Mouse (Mus musculus): ENCODE data around the gene Polr3c. TPM values are rescaled to one million over a fixed set of nuclear protein-coding genes. Genes with fewer than 3 reads are reported as not detected.

Gene Polr3c
- polyA plus RNA-seq, 1 experiment from 2014 or later: 32.7 TPM

DNA sequence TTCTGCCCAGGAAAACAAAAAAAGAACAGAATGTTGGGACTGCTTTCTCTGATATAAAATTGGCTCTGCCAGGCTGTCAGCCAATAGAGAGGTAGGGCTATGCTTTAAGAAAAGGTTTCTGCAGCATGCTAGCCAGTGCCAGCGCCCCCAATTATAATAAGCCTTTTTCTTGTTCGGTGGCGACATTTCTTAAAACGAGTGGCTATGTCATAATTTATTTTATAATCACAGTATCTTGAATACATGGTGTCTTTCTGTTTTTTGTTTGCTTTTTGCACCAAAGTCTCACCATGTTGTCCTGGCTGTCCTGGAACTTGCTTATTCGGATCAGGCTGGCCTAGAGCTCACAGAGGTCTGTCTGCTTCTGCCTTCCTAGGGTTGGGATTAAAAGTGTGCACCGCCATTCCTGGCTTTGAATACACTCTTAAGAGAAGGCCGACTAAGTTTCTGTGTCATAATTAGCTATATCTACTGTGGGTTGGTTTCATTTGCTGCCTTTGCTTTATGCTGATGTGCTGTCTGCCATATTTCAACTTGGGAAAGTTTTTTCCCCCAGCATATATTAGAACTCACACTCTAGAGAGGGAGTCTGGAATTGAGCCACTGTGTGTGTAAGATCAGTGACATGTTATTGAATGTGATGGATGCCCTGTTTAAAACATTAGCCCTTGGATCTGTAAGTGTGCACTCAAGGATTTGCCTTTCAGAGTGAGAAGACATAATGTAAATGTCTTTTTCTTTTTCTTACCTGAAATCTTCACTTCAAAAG lies 1.4 kb upstream of the Polr3c start:
- no peaks in the 10 kb centered on the region for H3K36me3 ChIP-seq (ENCODE audit: control insufficient read depth, insufficient read depth, low read length)
- H3K27me3 ChIP-seq (ENCODE audit: control insufficient read depth, insufficient read depth, low read length): no peaks in the 10 kb centered on the region
- H3K27ac ChIP-seq (ENCODE audit: low read depth, low read length): peak overlapping the region; percentile 78; the same call in 1 of the 2 replicates
- 51% methylated on average over 7 of the region's 7 CpGs for WGBS (ENCODE audit: insufficient replicate concordance)
- no peak for ATAC-seq (replicated peaks; ENCODE audit: insufficient number of reproducible peaks, low FRiP score, low TSS enrichment)
- peak overlapping the region; percentile 92 for H3K4me3 ChIP-seq (ENCODE audit: low read depth, low read length)
- peaks cover 25% of the 10 kb centered on the region for H3K4me1 ChIP-seq (ENCODE audit: control insufficient read depth, insufficient read depth, low read length)
- H3K4me2 ChIP-seq: peak overlapping the region; percentile 76
- H3K9me3 ChIP-seq (replicated peaks; ENCODE audit: control insufficient read depth, low read length): no peaks in the 10 kb centered on the region
- peak overlapping the region; percentile 92 for H3K9ac ChIP-seq (ENCODE audit: low read depth, low read length)

DNA sequence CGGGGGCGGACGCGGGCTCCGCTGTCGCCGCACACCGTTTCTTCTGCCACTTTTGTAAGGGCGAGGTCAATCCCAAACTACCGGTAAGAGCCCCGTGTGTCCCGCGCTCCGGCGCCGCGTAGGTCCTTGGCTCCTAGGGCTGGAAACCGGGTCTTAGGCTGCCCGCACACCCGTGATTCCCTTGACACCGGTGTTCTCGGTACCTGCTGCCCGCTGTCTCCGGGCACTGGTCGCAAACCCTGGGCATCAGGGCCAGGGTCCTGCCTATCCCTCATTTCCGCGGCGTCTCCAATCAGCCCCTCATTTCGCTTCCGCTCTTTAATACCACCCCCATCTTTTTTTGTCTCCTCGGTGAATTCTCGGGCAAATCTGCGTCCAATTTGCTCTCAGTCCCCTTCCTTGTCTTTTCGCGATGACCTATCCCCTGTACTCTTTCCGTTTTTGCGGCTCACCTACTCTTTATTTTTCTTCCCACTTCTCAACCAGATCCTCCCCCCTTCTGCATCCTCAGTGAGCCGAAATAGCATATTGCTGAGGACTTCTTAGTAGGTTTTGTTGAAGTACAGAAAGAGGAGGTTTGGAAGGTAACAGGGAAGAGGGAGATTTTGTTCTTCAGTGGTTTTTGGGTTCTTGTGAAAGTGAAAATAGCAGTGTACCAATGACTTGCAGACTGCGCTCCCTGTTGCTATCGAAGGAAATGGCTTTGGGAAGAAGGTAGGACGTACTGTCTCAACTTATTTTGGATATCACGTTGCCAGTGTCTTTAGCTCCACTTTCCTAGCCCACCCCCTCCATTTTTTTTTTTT lies 603 bp upstream of the Polr3c start:
- no peaks in the 10 kb centered on the region; the same call in 1 of the 2 replicates for H3K36me3 ChIP-seq (ENCODE audit: control insufficient read depth, insufficient read depth, low read length)
- no peak; the same call in 1 of the 2 replicates for ATAC-seq (replicated peaks; ENCODE audit: insufficient number of reproducible peaks, low FRiP score, low TSS enrichment)
- WGBS (ENCODE audit: insufficient replicate concordance): under 1% methylated on average over 42 of the region's 42 CpGs
- no peaks in the 10 kb centered on the region for H3K9me3 ChIP-seq (replicated peaks; ENCODE audit: control insufficient read depth, low read length)
- peak overlapping the region; percentile 78 for H3K27ac ChIP-seq (ENCODE audit: low read depth, low read length)
- peak overlapping the region; percentile 76 for H3K4me2 ChIP-seq
- H3K4me1 ChIP-seq (ENCODE audit: control insufficient read depth, insufficient read depth, low read length): peaks cover 25% of the 10 kb centered on the region
- no peaks in the 10 kb centered on the region for H3K27me3 ChIP-seq (ENCODE audit: control insufficient read depth, insufficient read depth, low read length)
- H3K4me3 ChIP-seq (ENCODE audit: low read depth, low read length): peak overlapping the region; percentile 92
- peak overlapping the region; percentile 92 for H3K9ac ChIP-seq (ENCODE audit: low read depth, low read length)

DNA sequence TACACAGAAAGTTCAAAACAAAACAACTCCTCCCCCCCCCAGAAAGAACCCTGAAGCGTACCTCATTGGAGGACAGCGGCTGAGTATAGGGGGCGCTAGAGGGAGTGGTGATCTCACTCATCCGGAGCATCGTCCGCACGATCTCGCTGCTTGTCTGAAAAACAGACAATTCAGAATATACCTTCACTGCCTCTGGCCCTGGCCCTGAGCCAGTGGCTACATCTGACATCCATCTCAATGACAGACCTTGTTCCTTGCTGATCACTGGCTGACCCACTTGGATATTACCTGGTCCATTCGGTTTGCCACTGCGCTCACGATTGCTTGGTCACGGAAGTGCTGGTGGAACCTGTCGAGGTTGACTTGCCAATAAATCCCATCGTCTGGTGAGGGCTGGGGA lies 8.3 kb downstream of the Polr3c start:
- H3K9ac ChIP-seq (ENCODE audit: low read depth, low read length): no peak overlapping the region
- H3K4me2 ChIP-seq: no peak overlapping the region
- no peak overlapping the region for H3K4me3 ChIP-seq (ENCODE audit: low read depth, low read length)
- no peak for ATAC-seq (replicated peaks; ENCODE audit: insufficient number of reproducible peaks, low FRiP score, low TSS enrichment)
- peaks cover 18% of the 10 kb centered on the region for H3K36me3 ChIP-seq (ENCODE audit: control insufficient read depth, insufficient read depth, low read length)
- no peak overlapping the region for H3K27ac ChIP-seq (ENCODE audit: low read depth, low read length)
- 42% methylated on average over 14 of the region's 14 CpGs for WGBS (ENCODE audit: insufficient replicate concordance)
- no peaks in the 10 kb centered on the region for H3K27me3 ChIP-seq (ENCODE audit: control insufficient read depth, insufficient read depth, low read length)
- H3K9me3 ChIP-seq (replicated peaks; ENCODE audit: control insufficient read depth, low read length): no peaks in the 10 kb centered on the region
- no peaks in the 10 kb centered on the region for H3K4me1 ChIP-seq (ENCODE audit: control insufficient read depth, insufficient read depth, low read length)

DNA sequence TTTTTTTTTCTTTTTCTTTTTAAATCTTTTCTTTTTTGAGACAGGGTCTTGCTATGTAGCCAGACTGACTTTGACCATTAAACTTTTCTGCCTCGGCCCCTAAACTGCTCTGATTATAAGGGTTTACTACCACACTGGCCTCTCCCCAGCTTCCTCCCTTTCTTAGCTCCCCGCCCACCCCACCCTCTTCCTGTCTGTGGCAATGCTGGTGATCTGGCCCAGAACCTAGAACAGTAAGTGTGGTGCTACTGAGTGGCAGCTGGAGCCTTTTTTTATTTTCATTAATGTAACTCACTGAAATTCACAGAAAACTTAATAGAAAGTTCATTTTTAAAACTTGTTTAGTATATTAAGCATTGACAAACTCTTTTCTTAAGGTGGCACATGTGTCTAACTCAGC lies 11.6 kb downstream of the Polr3c start:
- H3K36me3 ChIP-seq (ENCODE audit: control insufficient read depth, insufficient read depth, low read length): peaks cover 34% of the 10 kb centered on the region
- no peaks in the 10 kb centered on the region for H3K9me3 ChIP-seq (replicated peaks; ENCODE audit: control insufficient read depth, low read length)
- H3K4me3 ChIP-seq (ENCODE audit: low read depth, low read length): no peak overlapping the region
- H3K27ac ChIP-seq (ENCODE audit: low read depth, low read length): no peak overlapping the region
- WGBS (ENCODE audit: insufficient replicate concordance): 61% methylated on average over 2 of the region's 2 CpGs
- H3K4me2 ChIP-seq: no peak overlapping the region
- no peak for ATAC-seq (replicated peaks; ENCODE audit: insufficient number of reproducible peaks, low FRiP score, low TSS enrichment)
- no peaks in the 10 kb centered on the region for H3K4me1 ChIP-seq (ENCODE audit: control insufficient read depth, insufficient read depth, low read length)
- no peak overlapping the region for H3K9ac ChIP-seq (ENCODE audit: low read depth, low read length)
- no peaks in the 10 kb centered on the region for H3K27me3 ChIP-seq (ENCODE audit: control insufficient read depth, insufficient read depth, low read length)

DNA sequence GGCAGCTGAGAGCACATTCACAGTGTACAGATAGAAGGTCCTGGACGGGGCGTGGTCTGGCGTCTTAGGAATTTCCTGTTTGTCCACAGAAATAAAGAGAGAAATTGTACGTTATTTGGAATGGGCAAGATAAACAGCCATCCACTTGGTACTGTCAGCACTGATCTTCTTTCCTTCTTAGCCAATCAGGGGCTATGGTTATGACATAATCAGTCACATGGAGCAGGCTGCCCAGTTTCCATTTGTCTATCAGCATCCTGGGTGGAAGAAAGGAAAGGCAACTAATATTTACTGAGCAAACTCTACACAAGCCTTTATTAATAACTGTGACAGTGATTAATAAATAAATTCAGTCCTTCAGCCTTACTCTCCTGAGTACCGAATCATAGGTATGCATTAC lies 13.1 kb downstream of the Polr3c start:
- peaks cover 40% of the 10 kb centered on the region for H3K36me3 ChIP-seq (ENCODE audit: control insufficient read depth, insufficient read depth, low read length)
- H3K4me1 ChIP-seq (ENCODE audit: control insufficient read depth, insufficient read depth, low read length): no peaks in the 10 kb centered on the region
- no peak overlapping the region for H3K4me2 ChIP-seq
- H3K27me3 ChIP-seq (ENCODE audit: control insufficient read depth, insufficient read depth, low read length): no peaks in the 10 kb centered on the region
- no peaks in the 10 kb centered on the region for H3K9me3 ChIP-seq (replicated peaks; ENCODE audit: control insufficient read depth, low read length)
- ATAC-seq (replicated peaks; ENCODE audit: insufficient number of reproducible peaks, low FRiP score, low TSS enrichment): no peak
- no peak overlapping the region for H3K4me3 ChIP-seq (ENCODE audit: low read depth, low read length)
- no peak overlapping the region for H3K27ac ChIP-seq (ENCODE audit: low read depth, low read length)
- 83% methylated on average over 5 of the region's 5 CpGs for WGBS (ENCODE audit: insufficient replicate concordance)
- H3K9ac ChIP-seq (ENCODE audit: low read depth, low read length): no peak overlapping the region

DNA sequence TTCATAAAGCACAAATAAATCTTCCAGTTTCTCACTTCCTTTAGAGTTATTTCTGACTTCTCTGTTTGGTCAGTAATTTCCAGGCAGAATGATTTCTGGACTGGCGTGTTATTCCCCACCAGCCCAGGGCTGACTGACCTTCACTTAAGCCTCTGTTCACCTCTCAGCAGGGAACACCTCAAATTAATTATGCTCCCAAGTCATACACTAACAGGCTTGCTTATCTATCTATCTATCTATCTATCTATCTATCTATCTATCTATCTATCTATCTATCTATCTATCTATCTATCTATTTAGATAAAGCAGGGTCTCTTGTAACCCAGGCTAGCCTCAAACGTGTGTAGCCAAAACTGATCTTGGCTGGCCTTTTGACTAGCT lies 18.8 kb downstream of the Polr3c start:
- Histone ChIP-seq H3K9ac (ENCODE audit: low read depth, low read length) (no peak overlapping the region), H3K36me3 (ENCODE audit: control insufficient read depth, insufficient read depth, low read length) (peaks cover 35% of the 10 kb centered on the region), H3K4me3 (ENCODE audit: low read depth, low read length) (no peak overlapping the region), H3K4me1 (ENCODE audit: control insufficient read depth, insufficient read depth, low read length) (peaks cover 6% of the 10 kb centered on the region; the same call in 1 of the 2 replicates), H3K9me3 (replicated peaks; ENCODE audit: control insufficient read depth, low read length) (no peaks in the 10 kb centered on the region), H3K27me3 (ENCODE audit: control insufficient read depth, insufficient read depth, low read length) (peaks cover 3% of the 10 kb centered on the region; the same call in 1 of the 2 replicates), H3K4me2 (peak overlapping the region; percentile 97), H3K27ac (ENCODE audit: low read depth, low read length) (no peak overlapping the region)
- no peak for ATAC-seq (replicated peaks; ENCODE audit: insufficient number of reproducible peaks, low FRiP score, low TSS enrichment)
- 50% methylated on average over 2 of the region's 2 CpGs for WGBS (ENCODE audit: insufficient replicate concordance)

DNA sequence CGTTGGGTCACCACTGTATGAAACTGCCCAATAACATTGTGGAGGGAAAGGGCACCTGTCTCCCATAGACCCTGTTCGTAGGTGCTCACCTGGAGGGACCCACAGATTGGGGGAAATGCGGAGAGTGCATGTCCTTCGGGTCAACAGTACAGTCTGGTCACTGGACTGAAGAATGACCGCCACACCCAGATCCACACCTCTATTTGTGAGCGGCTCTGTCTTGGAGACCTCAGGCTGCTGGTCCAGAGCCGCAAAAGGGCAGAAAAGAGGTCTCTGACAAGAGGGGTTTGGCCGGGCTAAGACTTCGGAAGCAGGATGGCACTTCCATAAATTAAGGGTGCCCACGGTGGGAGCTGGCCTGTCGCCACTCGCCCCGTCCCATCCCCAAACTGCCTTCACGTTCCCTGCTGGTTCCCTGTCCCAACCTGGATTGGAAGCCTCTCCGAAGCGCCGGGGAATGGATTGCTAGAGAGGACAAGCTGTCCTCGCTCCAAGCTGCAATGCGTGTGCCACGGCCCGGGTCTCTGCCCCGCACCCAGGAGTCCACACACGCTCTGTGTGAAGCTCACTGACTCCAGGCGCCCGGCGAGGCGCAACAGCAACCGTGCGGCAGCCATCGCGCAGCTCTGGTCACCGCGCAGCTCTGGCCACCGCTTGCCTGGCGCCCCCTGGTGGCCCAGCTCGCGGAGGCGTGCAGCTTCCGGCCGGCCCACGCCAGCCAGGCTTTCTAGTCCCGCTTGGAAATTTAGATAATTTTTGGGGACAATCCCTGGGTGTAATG lies 19.3 kb downstream of the Polr3c start, which contains the start of gene Nudt17:
Gene Nudt17, minus strand, starts transcription at position 660 of the 781 bp plus-strand sequence.
- peaks cover 37% of the 10 kb centered on the region for H3K36me3 ChIP-seq (ENCODE audit: control insufficient read depth, insufficient read depth, low read length)
- H3K4me1 ChIP-seq (ENCODE audit: control insufficient read depth, insufficient read depth, low read length): peaks cover 6% of the 10 kb centered on the region; the same call in 1 of the 2 replicates
- peak within 1 kb of the TSS; percentile 54 for H3K4me3 ChIP-seq (ENCODE audit: low read depth, low read length)
- peak within 1 kb of the TSS; percentile 97 for H3K4me2 ChIP-seq
- ATAC-seq (replicated peaks; ENCODE audit: insufficient number of reproducible peaks, low FRiP score, low TSS enrichment): peak; percentile 60
- H3K27ac ChIP-seq (ENCODE audit: low read depth, low read length): no peak within 1 kb of the TSS
- H3K9ac ChIP-seq (ENCODE audit: low read depth, low read length): peak within 1 kb of the TSS; percentile 80
- H3K9me3 ChIP-seq (replicated peaks; ENCODE audit: control insufficient read depth, low read length): no peaks in the 10 kb centered on the region
- peaks cover 3% of the 10 kb centered on the region; the same call in 1 of the 2 replicates for H3K27me3 ChIP-seq (ENCODE audit: control insufficient read depth, insufficient read depth, low read length)
- WGBS (ENCODE audit: insufficient replicate concordance): 4% methylated on average over 42 of the region's 42 CpGs

DNA sequence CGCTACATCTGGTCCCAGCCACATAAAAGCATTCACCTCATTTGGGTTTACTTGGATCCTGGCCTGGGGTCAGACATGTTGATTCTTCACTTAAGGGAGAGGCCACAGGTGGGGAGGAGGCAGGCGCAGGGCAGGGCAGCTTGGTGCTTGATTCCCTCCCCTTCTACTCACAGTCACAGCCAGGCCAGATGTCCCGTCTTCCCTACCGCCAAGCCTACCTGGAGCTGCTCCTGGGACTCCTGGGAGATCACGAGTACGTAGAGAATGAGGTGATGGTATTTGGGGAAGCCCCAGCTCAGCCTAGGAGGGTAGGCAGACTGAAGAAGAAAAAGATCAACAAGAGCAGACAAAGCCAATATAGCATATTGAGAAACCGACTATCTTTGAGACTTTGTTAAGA lies 20.4 kb downstream of the Polr3c start:
- H3K27ac ChIP-seq (ENCODE audit: low read depth, low read length): no peak overlapping the region
- peaks cover 31% of the 10 kb centered on the region for H3K36me3 ChIP-seq (ENCODE audit: control insufficient read depth, insufficient read depth, low read length)
- H3K4me3 ChIP-seq (ENCODE audit: low read depth, low read length): no peak overlapping the region
- H3K27me3 ChIP-seq (ENCODE audit: control insufficient read depth, insufficient read depth, low read length): peaks cover 3% of the 10 kb centered on the region; the same call in 1 of the 2 replicates
- ATAC-seq (replicated peaks; ENCODE audit: insufficient number of reproducible peaks, low FRiP score, low TSS enrichment): no peak
- no peak overlapping the region for H3K9ac ChIP-seq (ENCODE audit: low read depth, low read length)
- H3K4me1 ChIP-seq (ENCODE audit: control insufficient read depth, insufficient read depth, low read length): peaks cover 6% of the 10 kb centered on the region; the same call in 1 of the 2 replicates
- H3K4me2 ChIP-seq: no peak overlapping the region; the same call in 1 of the 2 replicates
- WGBS (ENCODE audit: insufficient replicate concordance): 66% methylated on average over 7 of the region's 7 CpGs
- H3K9me3 ChIP-seq (replicated peaks; ENCODE audit: control insufficient read depth, low read length): no peaks in the 10 kb centered on the region

Data from heart, embryonic 11.5 days (tissue).